Mouse (Mus musculus): ENCODE measurements around the gene Sox5. TPM values are rescaled to one million over a fixed set of nuclear protein-coding genes. Genes with fewer than 3 reads are reported as not detected.

Gene Sox5
- total RNA-seq, 2 experiments from 2014 or later = 4.9 to 7.1 TPM

GRCm38 (mm10) chr6:143787360-143787759 is 994.4 kb downstream of the Sox5 start:
- ATAC-seq (replicated peaks; ENCODE audit: low FRiP score, poor library complexity, severe bottlenecking) = no peak

- ATAC-seq (replicated peaks; ENCODE audit: low FRiP score, poor library complexity, severe bottlenecking) = no peak
Measured at GRCm38 (mm10) chr6:143785685-143786084, 996.1 kb downstream of the Sox5 start.
